Mouse (Mus musculus) hindbrain, embryonic 13.5 days (tissue): Measurements from ENCODE around the gene Ahctf1. TPM values are rescaled to one million over a fixed set of nuclear protein-coding genes. Genes with fewer than 3 reads are reported as not detected.
"Not testable (repeated sequence)": the region's sequence is repeated elsewhere in the genome, so short reads cannot be mapped to it uniquely, and the experiment has no call there.

Experiments
- ATAC-seq: fragments of 200-750 bp; cut with Nextera tagmentation; 2 replicates; pipeline ENCODE4 v1.8.0; 2017; ENCODE audit warnings: moderate TSS enrichment; ENCODE audit not compliant: low FRiP score
- H3K27ac ChIP-seq: fragments of 300-500 bp; sonication (generic); 2 replicates; pipeline ENCODE4 v1.5.1; 2015; ENCODE audit warnings: inconsistent platforms, mild to moderate bottlenecking, moderate library complexity
- H3K27me3 ChIP-seq: fragments of 300-500 bp; sonication (generic); 2 replicates; pipeline ENCODE4 v1.6.1; 2015; ENCODE audit warnings: mild to moderate bottlenecking, inconsistent platforms
- H3K36me3 ChIP-seq: fragments of 300-500 bp; sonication (generic); 2 replicates; pipeline ENCODE4 v1.6.1; 2015; ENCODE audit warnings: mild to moderate bottlenecking, inconsistent platforms
- H3K4me1 ChIP-seq: fragments of 300-500 bp; sonication (generic); replicated peaks from 2 replicates; pipeline ENCODE4 v1.6.1; 2015; ENCODE audit warnings: inconsistent platforms
- H3K4me2 ChIP-seq: fragments of 300-500 bp; sonication (generic); 2 replicates; pipeline ENCODE4 v1.6.1; 2015; ENCODE audit warnings: inconsistent platforms, mild to moderate bottlenecking, moderate library complexity
- H3K4me3 ChIP-seq: fragments of 300-500 bp; sonication (generic); 2 replicates; pipeline ENCODE4 v1.5.1; 2015; ENCODE audit warnings: mild to moderate bottlenecking, inconsistent platforms
- H3K9ac ChIP-seq: fragments of 300-500 bp; sonication (generic); 2 replicates; pipeline ENCODE4 v1.6.1; 2015; ENCODE audit warnings: mild to moderate bottlenecking, inconsistent platforms
- H3K9me3 ChIP-seq: fragments of 300-500 bp; sonication (generic); 2 replicates; pipeline ENCODE4 v1.6.1; 2016; ENCODE audit warnings: inconsistent platforms
- WGBS: fragments of 180-500 bp; shearing (Covaris S2); methylation state at CpG from one replicate; pipeline ENCODE4 v1.1.7; 2015; 5-methylcytosine and 5-hydroxymethylcytosine counted together
- polyA plus RNA-seq: library from polyadenylated mRNA; unstranded; fragments of >200 nt; fragmentation: Nextera tagmentation; extraction: Ambion mirVana; gene quantifications from 2 replicates; pipeline ENCODE4 v1.2.1, GENCODE M21; 2015

Gene Ahctf1
- polyA plus RNA-seq, 1 experiment from 2014 or later, result 17.0 TPM

- H3K36me3 ChIP-seq, result no peaks in the 10 kb centered on the region
- H3K4me1 ChIP-seq, result no peaks in the 10 kb centered on the region
- H3K27me3 ChIP-seq, result no peaks in the 10 kb centered on the region
- H3K4me2 ChIP-seq, result no peak overlapping the region
- no peak overlapping the region for H3K9ac ChIP-seq
- WGBS, result 41% methylated on average over 15 of the region's 15 CpGs
- no peaks in the 10 kb centered on the region for H3K9me3 ChIP-seq
- no peak overlapping the region for H3K27ac ChIP-seq
- no peak overlapping the region for H3K4me3 ChIP-seq
- no peak for ATAC-seq
Observed at GRCm38 (mm10) chr1:179734500-179735474, 68.7 kb downstream of the Ahctf1 start.

GRCm38 (mm10) chr1:179731391-179731790 is 72.1 kb downstream of the Ahctf1 start:
- ATAC-seq, result no peak
- 90% methylated on average over 3 of the region's 3 CpGs for WGBS

GRCm38 (mm10) chr1:179728661-179729060 is 74.8 kb downstream of the Ahctf1 start:
- Histone ChIP-seq H3K4me1 (no peaks in the 10 kb centered on the region), H3K36me3 (no peaks in the 10 kb centered on the region), H3K9ac (no peak overlapping the region), H3K4me3 (no peak overlapping the region), H3K27ac (no peak overlapping the region), H3K9me3 (no peaks in the 10 kb centered on the region), H3K27me3 (no peaks in the 10 kb centered on the region), H3K4me2 (no peak overlapping the region)
- ATAC-seq, result no peak
- WGBS, result 90% methylated on average over 10 of the region's 10 CpGs

More at GRCm38 (mm10) chr1:179731391-179731790, 72.1 kb downstream of the Ahctf1 start:
- Histone ChIP-seq H3K4me2 (no peak overlapping the region), H3K27me3 (no peaks in the 10 kb centered on the region), H3K4me3 (no peak overlapping the region), H3K9me3 (no peaks in the 10 kb centered on the region), H3K36me3 (no peaks in the 10 kb centered on the region), H3K27ac (no peak overlapping the region), H3K4me1 (no peaks in the 10 kb centered on the region), H3K9ac (no peak overlapping the region)

- Histone ChIP-seq H3K36me3 (no peaks in the 10 kb centered on the region), H3K27ac (no peak overlapping the region), H3K9me3 (no peaks in the 10 kb centered on the region), H3K4me3 (no peak overlapping the region), H3K9ac (no peak overlapping the region), H3K4me1 (no peaks in the 10 kb centered on the region), H3K4me2 (no peak overlapping the region), H3K27me3 (no peaks in the 10 kb centered on the region)
- 69% methylated on average over 8 of the region's 8 CpGs for WGBS
- no peak for ATAC-seq
Observed at GRCm38 (mm10) chr1:179722811-179723469, 80.5 kb downstream of the Ahctf1 start.

- H3K9me3 ChIP-seq, result peaks cover 3% of the 10 kb centered on the region; the same call in 1 of the 2 replicates
- H3K4me1 ChIP-seq, result no peaks in the 10 kb centered on the region
- 94% methylated on average over 4 of the region's 4 CpGs for WGBS
- no peak overlapping the region for H3K27ac ChIP-seq
- H3K9ac ChIP-seq, result no peak overlapping the region
- no peaks in the 10 kb centered on the region for H3K36me3 ChIP-seq
- H3K27me3 ChIP-seq, result no peaks in the 10 kb centered on the region
- no peak for ATAC-seq
- H3K4me3 ChIP-seq, result no peak overlapping the region
- H3K4me2 ChIP-seq, result no peak overlapping the region
Observed at GRCm38 (mm10) chr1:179715786-179716185, 87.7 kb downstream of the Ahctf1 start.

GRCm38 (mm10) chr1:179715289-179715688 is 88.2 kb downstream of the Ahctf1 start:
- not testable (repeated sequence) for H3K27me3 ChIP-seq, H3K27ac ChIP-seq, H3K4me2 ChIP-seq, H3K4me3 ChIP-seq, H3K36me3 ChIP-seq, ATAC-seq, H3K9me3 ChIP-seq, H3K4me1 ChIP-seq, H3K9ac ChIP-seq
- WGBS, result 91% methylated on average over 4 of the region's 4 CpGs

GRCm38 (mm10) chr1:179713367-179713766 is 90.1 kb downstream of the Ahctf1 start:
- Histone ChIP-seq H3K27ac (no peak overlapping the region), H3K27me3 (no peaks in the 10 kb centered on the region), H3K9me3 (peaks cover 3% of the 10 kb centered on the region; the same call in 1 of the 2 replicates), H3K4me1 (no peaks in the 10 kb centered on the region), H3K9ac (no peak overlapping the region), H3K4me2 (no peak overlapping the region), H3K36me3 (no peaks in the 10 kb centered on the region), H3K4me3 (no peak overlapping the region)
- ATAC-seq, result no peak
- 83% methylated on average over 3 of the region's 3 CpGs for WGBS

GRCm38 (mm10) chr1:179712658-179713057 is 90.8 kb downstream of the Ahctf1 start:
- 86% methylated on average over 7 of the region's 7 CpGs for WGBS
- no peaks in the 10 kb centered on the region for H3K27me3 ChIP-seq
- no peak for ATAC-seq

GRCm38 (mm10) chr1:179710739-179711138 is 92.7 kb downstream of the Ahctf1 start:
- Histone ChIP-seq H3K4me1 (no peaks in the 10 kb centered on the region), H3K4me3 (no peak overlapping the region), H3K27me3 (no peaks in the 10 kb centered on the region), H3K27ac (no peak overlapping the region), H3K4me2 (no peak overlapping the region), H3K36me3 (no peaks in the 10 kb centered on the region), H3K9me3 (peaks cover 3% of the 10 kb centered on the region; the same call in 1 of the 2 replicates), H3K9ac (no peak overlapping the region)
- no peak for ATAC-seq
- WGBS, result 89% methylated on average over 5 of the region's 5 CpGs

More at GRCm38 (mm10) chr1:179712658-179713057, 90.8 kb downstream of the Ahctf1 start:
- Histone ChIP-seq H3K9ac (no peak overlapping the region), H3K4me1 (no peaks in the 10 kb centered on the region), H3K36me3 (no peaks in the 10 kb centered on the region), H3K9me3 (peaks cover 3% of the 10 kb centered on the region; the same call in 1 of the 2 replicates), H3K4me3 (no peak overlapping the region), H3K27ac (no peak overlapping the region), H3K4me2 (no peak overlapping the region)

- WGBS, result 89% methylated on average over 6 of the region's 6 CpGs
- H3K9ac ChIP-seq, result no peak overlapping the region
- H3K4me2 ChIP-seq, result no peak overlapping the region
- ATAC-seq, result no peak
- no peak overlapping the region for H3K27ac ChIP-seq
- H3K4me1 ChIP-seq, result no peaks in the 10 kb centered on the region
- no peaks in the 10 kb centered on the region for H3K9me3 ChIP-seq
- no peaks in the 10 kb centered on the region for H3K27me3 ChIP-seq
- H3K4me3 ChIP-seq, result no peak overlapping the region
- H3K36me3 ChIP-seq, result no peaks in the 10 kb centered on the region
Observed at GRCm38 (mm10) chr1:179709390-179709789, 94.1 kb downstream of the Ahctf1 start.

- H3K27me3 ChIP-seq, result no peaks in the 10 kb centered on the region
- no peaks in the 10 kb centered on the region for H3K36me3 ChIP-seq
- H3K4me1 ChIP-seq, result no peaks in the 10 kb centered on the region
- no peak overlapping the region for H3K4me2 ChIP-seq
- ATAC-seq, result no peak
- no peak overlapping the region for H3K9ac ChIP-seq
- no peak overlapping the region for H3K4me3 ChIP-seq
- WGBS, result 91% methylated on average over 6 of the region's 6 CpGs
- H3K27ac ChIP-seq, result no peak overlapping the region
- H3K9me3 ChIP-seq, result no peaks in the 10 kb centered on the region
Observed at GRCm38 (mm10) chr1:179705154-179705553, 98.3 kb downstream of the Ahctf1 start.

GRCm38 (mm10) chr1:179704150-179704549 is 99.3 kb downstream of the Ahctf1 start:
- WGBS, result 84% methylated on average over 3 of the region's 3 CpGs
- Histone ChIP-seq H3K27ac (no peak overlapping the region), H3K4me3 (no peak overlapping the region), H3K9me3 (no peaks in the 10 kb centered on the region), H3K36me3 (no peaks in the 10 kb centered on the region), H3K9ac (no peak overlapping the region), H3K27me3 (no peaks in the 10 kb centered on the region), H3K4me1 (no peaks in the 10 kb centered on the region), H3K4me2 (no peak overlapping the region)
- no peak for ATAC-seq
